Mouse (Mus musculus): ENCODE measurements around the gene Plcd1. TPM values are rescaled to one million over a fixed set of nuclear protein-coding genes. Genes with fewer than 3 reads are reported as not detected.

Gene Plcd1
- total RNA-seq, 2 experiments from 2014 or later: 16.3 to 20.1 TPM

DNA sequence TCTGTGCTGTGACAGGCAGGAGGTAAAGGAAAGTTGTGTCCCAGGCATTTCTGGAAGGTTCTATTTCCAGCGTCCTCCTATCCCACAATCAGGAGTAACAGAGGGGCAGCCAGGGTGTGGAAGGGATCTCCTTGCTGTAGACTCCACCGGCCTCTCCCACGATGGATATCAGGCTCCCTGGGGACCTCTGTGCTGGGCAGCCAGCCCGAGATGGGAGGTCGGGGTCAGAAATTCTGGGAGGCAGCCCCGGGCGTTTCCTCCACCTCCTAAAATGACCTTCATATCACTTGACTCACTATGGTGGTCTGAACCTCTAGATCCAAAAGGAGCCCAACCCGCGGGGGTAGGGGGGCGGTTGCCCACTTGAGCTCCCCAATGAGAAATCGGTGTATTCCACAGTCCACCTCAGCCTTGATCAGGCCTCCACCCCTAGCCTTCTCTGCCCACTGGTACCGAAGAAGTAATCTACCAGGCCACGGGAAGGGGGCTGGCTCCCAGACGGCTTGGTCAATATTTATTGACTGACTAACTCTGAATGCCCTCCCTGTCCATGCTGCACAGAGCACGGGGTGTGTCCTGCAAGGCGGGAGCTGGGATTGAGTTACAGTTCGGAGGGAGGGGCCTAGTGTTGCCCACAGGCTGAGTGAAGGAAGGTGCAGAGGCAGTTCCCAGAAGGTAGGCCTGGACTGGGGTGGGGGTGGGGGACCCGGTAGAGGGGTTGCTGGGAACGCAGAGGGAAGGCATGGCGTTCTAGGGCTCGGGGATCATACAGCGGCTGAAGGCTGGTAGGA lies 41.0 kb downstream of the Plcd1 start, which contains the start of gene Vill:
Vill (plus strand) TSS at position 625 of the 791 bp plus-strand sequence.
- DNase-seq: peak; percentile 50

DNA sequence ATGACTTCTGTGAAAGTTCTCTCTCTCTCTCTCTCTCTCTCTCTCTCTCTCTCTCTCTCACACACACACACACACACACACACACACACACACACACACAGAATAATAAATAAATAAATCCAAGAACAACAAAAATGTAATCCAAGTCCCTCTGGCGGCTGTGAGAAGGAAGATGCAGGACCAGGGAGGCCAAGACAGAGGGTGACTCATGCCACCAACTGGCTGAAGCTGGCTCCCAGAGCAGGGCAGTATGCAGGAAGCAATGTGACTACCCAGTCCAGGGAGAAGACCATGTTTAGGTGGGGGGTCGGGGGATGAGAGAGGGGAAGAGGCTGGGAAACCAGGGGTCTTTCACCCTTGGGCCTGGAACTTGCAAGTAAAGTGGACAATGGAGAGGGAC lies 42.1 kb downstream of the Plcd1 start:
- DNase-seq: no peak

DNA sequence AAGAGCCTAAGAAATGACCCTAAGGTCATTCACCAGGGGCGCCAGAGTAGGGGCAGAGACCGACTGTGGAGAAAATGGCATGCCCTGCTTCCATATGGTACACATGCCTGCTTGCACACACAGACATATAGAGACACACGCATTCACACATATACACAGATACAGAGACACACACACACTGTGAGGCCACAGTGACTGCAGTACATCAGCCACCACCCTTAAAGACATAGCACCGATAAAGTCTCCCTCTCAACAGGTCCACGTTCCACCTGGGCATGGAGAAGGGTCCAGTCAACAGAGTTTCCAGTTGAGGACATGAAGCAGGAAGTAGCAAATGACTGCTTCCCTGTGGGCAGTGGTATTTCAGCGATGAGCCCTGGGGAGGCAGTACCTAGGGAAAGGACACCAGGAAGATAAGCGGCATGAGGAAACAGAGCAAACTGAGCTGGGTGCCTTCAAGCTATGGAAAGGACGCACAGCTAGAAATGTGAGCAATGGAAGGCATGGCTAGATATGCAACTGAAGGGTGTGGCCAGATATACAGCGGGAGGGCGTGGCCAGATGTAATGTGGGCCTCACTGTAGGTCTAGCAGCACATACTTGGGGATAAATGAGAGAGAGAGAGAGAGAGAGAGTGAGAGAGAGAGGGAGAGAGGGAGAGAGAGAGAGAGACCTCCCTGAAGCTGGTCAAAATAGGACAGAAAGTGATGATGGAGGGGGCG lies 45.0 kb downstream of the Plcd1 start:
- no peak for DNase-seq

DNA sequence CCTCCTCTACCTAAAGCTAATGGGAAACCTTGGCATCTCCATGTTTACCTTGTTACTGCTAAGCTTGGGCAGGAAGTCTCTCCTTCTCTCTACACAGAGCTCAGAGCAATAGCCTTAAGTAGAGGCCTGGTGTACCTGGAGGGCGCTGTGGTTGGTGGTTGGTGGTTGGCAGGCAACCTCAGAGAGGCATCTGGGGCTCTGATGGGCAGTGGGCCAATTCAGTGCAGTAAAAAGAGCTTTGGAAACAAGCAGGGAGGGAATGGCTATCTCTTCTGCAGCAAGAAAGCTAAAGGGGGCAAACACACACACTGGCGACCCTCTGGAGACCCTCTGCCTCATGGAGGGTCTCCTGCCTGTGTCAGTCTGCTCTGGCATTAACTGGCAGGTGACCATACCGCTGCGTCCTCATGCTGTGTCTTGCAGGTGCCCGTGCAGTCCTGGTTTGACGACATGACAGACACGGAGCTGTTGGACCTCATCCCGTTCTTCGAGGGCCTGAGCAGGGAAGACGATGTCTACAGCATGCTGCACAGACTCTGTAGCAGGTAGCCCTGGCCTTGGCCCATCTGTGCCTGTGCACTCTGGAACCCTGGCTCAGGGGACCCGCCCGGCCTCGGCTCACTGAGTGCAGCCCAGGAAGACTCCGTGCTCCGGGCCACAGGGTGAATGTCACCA lies 53.1 kb downstream of the Plcd1 start:
- DNase-seq: no peak

DNA sequence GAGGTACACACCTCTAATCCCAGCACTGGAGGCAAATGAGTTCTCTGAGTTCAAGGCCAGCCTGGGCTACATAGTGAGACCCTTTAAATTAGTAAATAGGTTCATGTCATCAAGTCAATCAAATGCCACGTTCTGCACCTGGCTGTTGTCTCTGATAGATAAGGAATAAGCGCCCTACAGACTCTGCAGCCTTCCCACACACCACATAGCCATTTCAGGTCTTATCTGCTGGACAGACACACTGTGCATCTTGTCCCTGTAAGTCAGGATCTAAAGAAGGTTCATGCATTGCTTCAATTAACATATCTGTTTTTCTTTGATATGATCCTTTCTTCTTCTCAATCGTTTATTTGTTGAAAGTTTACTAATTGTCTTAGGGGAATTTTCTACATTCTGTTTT lies 54.7 kb downstream of the Plcd1 start:
- DNase-seq: no peak

DNA sequence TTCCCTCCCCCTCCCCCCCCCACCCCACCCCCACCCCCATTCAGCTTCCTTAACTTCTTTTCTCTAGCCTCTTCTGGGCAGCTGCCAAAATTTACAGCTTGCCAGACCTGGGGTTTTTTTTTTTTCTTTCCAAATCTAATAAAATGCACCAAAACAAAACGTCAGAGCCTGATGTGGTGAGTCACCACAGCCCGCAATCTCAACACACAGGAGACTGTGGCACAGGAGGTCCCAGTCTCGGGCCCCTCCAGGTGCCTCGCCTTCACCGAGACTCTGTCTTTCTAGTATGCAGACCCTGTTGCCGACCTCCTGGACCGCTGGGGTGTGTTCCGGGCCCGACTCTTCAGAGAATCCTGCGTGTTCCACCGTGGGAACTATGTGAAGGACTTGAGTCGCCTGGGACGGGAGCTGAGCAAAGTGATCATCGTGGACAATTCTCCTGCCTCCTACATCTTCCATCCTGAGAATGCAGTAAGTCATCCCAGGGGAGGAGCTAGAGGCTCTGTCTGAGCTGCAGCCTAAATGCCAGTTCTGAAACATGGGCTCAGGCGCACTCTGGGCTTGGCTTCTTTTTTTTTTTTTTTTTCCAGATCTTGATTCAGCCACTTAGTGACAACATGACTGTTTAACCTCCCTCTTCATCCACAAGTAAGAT lies 56.1 kb downstream of the Plcd1 start:
- DNase-seq: peak; percentile 45

DNA sequence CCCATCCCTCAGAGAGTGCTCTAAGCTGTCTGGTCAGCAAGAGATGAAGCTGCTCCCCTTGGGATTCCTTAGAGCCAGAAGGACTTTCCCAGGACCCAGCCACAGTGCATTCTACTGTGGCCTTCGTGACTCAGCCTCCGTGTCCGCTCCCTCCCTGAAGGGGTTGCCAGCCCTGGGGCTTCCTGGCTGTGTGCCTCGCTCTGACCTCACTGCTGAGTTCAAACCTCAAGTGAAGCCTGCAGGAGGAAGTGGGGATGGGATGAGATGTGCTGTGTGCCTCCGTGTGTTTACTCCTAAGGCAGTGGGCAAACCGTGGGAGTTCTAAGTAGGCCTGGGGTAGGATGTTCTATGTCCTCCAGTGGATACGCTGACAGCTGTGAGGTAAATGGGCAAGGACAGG lies 57.5 kb downstream of the Plcd1 start:
- DNase-seq: peak; percentile 81

DNA sequence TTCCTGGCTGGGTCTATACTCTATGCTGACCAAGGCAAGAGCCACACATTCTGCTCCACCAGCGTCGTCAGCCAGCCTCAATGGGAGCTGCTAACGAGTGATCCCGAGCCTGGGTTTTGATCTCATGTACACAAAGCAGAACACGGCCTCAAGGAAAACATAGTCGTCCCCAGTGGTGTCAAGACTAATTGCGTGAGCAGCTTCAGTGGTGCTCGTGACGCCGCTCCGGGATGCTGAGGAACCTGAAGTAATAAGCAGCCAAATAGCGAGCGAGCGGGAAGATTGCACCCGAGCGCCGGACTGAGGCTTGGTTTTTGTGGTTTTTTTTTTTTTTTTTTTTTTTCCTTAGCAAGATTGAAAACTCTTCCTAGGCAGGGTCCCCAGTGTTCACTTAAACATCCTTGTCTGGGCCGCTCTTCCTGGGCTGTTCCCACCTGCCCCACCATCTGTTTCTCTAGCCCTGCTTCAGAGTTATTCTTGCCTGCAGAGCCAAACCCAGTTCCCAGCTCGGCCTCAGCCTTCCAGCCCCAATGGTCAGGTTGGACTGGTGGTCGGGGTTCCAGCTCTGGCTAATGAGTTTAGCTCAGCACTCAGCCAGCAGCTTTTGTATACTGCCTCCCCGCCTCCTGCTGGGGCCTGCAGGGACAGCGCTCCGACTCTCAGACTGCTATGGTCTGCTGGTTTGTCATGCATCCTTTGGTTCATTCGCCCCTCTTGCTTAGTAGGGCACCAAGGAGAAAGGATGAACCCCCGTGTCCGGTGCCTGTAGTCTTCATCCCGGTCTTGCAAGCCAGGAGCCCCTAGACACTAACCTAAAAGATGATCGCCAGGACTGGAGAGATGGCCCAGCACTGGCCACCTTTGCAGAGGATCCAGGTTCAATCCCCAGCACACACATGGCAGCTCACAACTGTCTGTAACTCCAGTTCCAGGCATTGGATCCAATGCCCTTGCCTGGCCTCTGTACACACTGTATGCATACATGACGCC lies 58.3 kb downstream of the Plcd1 start:
- no peak for DNase-seq

DNA sequence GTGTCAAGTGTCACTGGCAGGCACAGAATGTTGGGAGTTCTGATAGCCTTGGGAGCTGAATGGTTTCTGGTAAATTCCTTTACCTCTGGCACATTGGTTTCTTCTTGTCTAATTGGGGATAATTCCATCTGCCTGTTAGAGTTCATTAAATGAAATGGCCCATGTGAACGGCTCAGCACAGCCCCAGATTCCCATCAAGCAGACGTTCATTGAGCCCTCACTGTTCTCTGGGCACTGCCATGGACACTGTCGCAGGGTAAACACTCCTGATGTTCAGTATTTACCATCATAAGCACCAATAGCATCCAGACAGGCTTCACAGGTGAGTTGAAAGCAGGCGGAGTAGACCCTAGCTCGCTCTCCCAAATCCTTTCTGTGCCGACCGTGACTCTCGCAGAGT lies 59.2 kb downstream of the Plcd1 start:
- no peak for DNase-seq

DNA sequence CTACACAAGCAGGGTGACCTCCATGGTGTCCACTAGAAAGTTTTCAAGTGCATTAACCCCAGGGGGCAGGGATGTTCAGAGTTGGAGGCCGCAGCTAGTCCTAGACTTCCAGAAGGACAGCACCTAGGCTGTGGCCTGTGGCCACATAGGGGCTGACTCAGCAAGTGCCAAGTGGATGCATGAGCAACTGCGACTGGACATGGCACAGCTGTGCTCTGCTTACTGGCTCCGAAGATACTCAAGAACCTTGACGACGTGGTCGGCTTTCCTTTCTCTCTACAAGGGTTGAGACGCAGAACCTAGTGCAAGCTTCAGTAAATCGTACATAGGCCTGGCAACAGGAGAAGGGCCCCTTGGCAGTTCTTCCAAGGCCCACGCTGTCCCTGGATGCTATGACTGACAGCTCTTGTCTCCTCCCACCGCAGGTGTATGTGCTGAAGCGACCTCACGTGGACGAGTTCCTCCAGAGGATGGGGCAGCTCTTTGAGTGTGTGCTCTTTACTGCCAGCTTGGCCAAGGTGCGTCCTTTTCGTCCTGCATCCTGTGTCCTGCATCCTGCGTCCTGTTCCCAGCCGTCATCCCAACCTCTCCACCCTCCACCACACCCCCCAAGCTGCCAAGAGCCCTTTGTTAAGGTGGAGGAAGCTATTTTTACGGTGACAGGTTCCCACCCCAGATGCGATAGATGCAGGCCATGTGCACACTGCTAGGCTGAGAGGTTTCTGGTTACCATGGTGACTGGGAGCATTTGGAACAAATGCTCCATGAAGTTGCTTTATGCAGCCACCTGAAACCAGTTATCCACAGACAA lies 60.0 kb downstream of the Plcd1 start:
- no peak for DNase-seq

DNA sequence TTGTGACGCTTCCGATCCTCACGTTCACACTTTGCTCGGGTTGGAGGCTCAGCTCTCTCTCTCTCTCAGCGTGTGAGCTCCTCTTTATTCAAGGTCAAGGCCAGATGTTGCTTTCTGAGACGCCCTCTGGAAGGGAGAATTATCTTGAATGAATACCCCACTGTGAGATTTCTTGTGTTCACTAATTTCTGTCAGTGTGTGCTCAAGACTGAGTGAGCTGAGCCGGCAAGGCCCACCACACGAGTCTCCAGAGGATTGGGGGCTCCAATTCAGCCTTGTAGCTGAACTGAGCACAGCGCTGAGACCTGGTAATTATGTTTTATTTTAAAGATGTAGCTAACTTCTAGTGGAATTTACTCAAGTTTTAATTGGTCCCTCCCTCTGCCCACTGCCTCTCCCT lies 60.8 kb downstream of the Plcd1 start:
- no peak for DNase-seq

DNA sequence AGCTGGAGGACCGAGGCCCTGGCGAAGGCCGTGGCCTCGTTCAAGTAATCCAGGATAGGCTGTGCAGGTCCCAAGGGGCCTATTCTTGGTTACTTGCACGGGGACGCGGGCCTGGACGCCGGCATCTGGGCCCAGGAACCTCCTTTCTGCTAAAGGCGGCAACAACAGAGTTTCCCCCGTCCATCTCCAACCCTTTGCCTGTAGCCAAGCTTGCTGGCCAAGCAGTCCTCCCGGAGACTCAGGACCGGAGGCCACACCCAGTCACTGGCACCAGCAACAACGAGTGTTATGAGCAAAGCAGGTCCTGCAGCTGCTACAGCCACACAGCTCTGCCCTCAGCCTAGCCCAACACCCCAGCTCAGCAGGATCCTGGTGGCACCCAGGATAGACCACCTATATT lies 61.5 kb downstream of the Plcd1 start:
- DNase-seq: peak; percentile 66

DNA sequence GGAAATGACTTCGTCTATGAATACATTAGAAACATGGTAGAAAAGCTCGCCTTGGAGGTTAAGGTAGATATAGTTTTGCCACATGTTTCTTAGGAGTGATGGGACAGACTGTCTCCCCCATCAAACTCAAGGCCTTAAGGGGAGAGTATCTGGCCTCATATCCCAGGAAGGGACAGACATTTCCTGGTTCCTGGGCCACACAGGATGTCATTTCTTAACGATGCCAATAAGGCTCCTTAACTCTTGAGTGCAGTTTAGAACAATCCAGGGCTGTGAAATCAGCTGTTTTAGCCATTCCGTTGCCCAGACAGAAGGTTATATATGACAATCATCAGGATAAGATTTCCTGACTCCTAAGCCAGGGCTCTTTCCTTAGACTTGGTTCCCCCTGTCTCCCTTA lies 62.3 kb downstream of the Plcd1 start:
- DNase-seq: no peak

DNA sequence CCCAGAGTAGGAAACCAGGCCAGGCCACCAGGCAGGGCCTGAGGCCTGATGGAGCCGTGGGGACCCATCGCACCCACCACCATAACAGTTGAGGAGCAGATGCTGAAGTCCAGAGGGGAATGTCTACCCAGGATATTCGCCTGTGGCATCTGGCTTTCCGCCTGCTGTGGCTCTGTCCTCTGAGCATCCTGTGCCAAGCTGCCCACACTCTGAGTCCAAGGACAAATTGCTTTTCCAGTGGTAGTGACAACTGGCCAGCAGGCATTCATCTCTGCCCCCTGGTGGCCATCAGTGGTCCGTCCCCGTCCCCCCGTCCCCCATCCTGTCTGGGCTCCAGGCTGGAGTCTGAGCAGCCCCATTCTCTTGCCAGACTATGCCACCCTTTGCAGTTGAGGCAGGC lies 63.7 kb downstream of the Plcd1 start:
- DNase-seq: peak; percentile 85

DNA sequence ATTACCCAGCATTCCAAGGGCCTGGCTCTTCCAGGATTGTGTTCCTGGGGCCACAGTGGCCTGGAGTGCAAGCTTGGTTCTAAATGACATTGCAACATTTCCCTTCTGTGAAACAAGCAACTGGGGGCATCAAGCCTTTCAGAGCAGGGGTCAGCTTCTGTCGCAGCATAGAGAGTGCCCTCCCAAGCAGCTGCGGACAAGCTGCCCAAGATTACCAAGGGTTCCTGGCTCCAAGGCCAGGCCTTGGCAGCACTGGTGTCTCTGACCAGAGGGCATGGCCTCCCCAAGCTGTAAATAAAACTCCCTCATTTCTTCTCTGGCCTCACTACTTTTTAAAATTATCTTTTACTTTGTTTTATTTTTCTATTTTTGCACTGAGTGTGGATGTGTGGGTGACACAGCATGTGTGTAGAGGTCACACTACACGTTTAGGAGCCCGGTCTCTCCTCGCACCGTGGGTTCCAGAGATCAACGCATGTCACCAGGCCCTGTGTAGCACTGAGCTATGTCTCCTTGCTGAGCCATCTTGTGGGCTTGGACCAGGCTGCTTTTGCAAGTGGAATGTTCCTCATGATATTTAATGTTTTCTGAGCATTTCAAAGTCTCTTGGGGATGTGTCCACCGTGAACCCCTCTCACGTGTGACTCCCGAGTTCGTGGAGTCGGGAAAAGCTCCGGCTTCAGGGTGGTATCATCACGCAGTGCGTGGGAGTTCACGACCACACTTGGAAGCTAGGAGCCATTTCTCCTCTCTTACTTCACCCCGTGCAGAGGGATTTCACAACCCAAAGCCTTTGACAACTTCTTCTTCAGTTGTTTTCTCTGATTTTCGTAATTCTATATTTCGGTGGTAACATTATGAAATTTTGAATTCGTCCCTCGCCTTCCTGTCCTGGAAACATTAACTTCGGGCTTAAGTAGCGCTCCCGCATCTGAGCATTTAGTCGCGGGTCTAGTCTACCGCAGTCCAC lies 64.8 kb downstream of the Plcd1 start:
- DNase-seq: no peak

DNA sequence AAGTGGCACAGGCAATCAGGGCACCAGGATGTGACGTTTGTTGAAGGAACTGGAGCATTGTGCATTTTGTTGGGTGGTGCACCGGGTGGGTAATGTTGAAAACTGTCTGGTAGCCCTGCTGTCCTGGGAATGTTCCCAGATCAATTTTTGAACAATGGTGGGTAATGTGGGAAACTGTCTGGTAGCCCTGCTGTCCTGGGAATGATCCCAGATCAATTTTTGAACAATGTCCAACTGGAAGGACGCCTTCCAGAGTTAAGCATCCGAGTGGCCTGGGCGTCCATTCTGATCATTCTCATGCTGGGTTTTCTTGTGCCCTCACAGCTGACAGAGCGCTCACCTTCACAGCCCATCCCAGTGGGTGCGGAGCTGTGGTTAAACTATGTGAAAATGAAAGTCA lies 66.0 kb downstream of the Plcd1 start:
- DNase-seq: no peak

DNA sequence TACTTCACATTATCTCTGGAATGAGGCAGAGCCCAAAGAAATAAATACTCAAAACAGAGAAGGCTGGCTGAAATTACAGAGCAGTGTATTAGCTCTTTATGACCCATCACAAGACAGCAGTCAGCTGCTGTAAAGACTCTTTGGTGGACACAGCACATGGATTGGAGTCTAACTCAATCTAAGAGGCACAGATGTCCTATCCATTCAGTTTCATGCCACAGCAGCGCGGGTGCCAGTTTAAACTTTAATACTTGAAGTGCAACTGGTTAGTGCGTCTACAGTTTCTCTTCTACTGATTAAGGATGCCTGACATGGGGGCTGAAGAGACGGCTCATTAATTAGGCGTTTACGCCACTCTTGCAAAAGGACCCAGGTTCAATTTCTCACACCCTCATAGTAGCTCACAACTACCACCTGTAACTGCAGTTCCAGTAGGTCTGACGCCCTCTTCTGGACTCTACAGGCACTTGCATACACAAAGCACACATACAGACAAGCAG lies 67.4 kb downstream of the Plcd1 start:
- no peak for DNase-seq

DNA sequence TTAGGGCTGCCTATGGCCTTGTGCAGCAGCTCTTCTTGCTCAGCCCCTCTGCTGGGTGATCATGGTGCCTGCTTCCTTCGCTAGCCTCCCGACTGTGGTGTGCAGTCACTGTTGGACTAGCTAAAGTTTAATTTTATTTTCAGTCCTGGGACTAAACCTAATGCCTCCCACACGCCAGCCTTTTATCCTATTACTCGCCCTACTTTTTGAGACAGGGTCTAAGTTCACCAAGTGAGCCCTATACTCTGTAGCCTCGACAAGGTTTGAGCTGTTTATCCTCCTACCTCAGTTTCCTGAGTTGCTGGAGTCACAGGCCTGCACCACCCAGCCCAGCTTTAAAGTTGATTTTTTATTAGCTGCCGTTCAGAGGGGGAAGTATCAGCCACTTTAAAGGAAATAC lies 68.0 kb downstream of the Plcd1 start:
- no peak for DNase-seq

DNA sequence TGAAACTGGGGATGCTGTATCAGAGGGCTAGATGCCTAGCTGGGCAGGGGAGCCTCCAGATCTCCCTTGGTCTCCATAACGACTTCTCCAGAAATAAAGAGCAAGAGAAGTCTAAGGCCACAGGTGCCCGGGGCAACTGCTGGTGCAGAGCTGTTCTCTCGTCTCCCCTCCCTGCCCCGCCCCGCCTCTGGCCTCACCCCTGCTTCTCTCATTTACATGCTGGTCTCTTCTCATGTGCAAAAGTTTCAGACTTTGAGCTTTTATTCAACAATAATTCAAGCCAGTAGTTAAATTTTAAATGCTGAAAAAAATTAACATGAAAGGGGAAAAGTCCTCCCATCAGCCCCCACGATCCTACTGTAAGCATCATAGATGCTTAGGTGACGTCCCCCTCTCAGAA lies 71.6 kb downstream of the Plcd1 start:
- DNase-seq: no peak
